Mouse (Mus musculus) CH12.LX (cell line): ENCODE data around the gene Rcc1l. TPM values are rescaled to one million over a fixed set of nuclear protein-coding genes. Genes with fewer than 3 reads are reported as not detected.

Experiments
- DNase-seq: peaks from one replicate; pipeline ENCODE4 v3.0.0-alpha.2; 2013; ENCODE audit errors: extremely low read depth
- H3K27ac ChIP-seq: 2 replicates; pipeline ENCODE4 v1.5.1; 2012; ENCODE audit warnings: low read depth, mild to moderate bottlenecking, control low read depth, moderate library complexity; ENCODE audit not compliant: insufficient read depth
- H3K27me3 ChIP-seq: replicated peaks from 2 replicates; pipeline ENCODE3; 2012; ENCODE audit warnings: inconsistent platforms
- H3K36me3 ChIP-seq, 2 experiments: replicated peaks in 1 of 2; 2 replicates each; pipeline versions ENCODE3 to v1.6.1; 2012; ENCODE audit warnings: inconsistent platforms in 1 of 2, low read length in 1 of 2, mild to moderate bottlenecking in 1 of 2, mixed read lengths in 1 of 2, moderate library complexity in 1 of 2; ENCODE audit not compliant: control insufficient read depth in 1 of 2, insufficient read depth in 1 of 2
- H3K4me1 ChIP-seq, 2 experiments: 2 replicates each; pipeline ENCODE4 v1.6.1; 2012; ENCODE audit warnings: inconsistent platforms in 1 of 2, moderate library complexity in 1 of 2; ENCODE audit not compliant: insufficient read depth in 2 of 2, control insufficient read depth in 1 of 2
- H3K4me2 ChIP-seq: 2 replicates; pipeline ENCODE4 v1.6.1; 2012; ENCODE audit warnings: low read depth, mild to moderate bottlenecking, control low read depth; ENCODE audit not compliant: poor library complexity, insufficient read depth, severe bottlenecking
- H3K4me3 ChIP-seq, 3 experiments: fragments of 150-350 bp in 1 of 3; sonication (generic) in 1 of 3; replicated peaks in 1 of 3; 2 replicates each; pipeline versions ENCODE3 to v1.5.1; 2011 to 2012; ENCODE audit warnings: low read depth in 2 of 3, low read length in 2 of 3, mild to moderate bottlenecking in 2 of 3, moderate library complexity in 2 of 3, control low read depth in 1 of 3, improper control_type of control experiment in 1 of 3, inconsistent platforms in 1 of 3, mixed read lengths in 1 of 3; ENCODE audit not compliant: poor library complexity in 1 of 3
- H3K79me2 ChIP-seq: replicated peaks from 2 replicates; pipeline ENCODE4 v1.6.1; 2012; ENCODE audit warnings: mild to moderate bottlenecking, moderate library complexity; ENCODE audit not compliant: control insufficient read depth, poor library complexity, insufficient read depth, severe bottlenecking; ENCODE audit errors: extremely low read depth
- H3K9ac ChIP-seq: 2 replicates; pipeline ENCODE4 v1.6.1; 2012; ENCODE audit warnings: low read depth, mild to moderate bottlenecking, control low read depth, moderate library complexity; ENCODE audit not compliant: insufficient read depth
- H3K9me3 ChIP-seq: replicated peaks from 2 replicates; pipeline ENCODE3; 2012; ENCODE audit warnings: low read length, inconsistent platforms, mixed read lengths
- BHLHE40 ChIP-seq: IDR thresholded peaks from 2 replicates; pipeline ENCODE4 v1.6.1; 2011; ENCODE audit warnings: mild to moderate bottlenecking, low read depth, low read length, improper control_type of control experiment
- CHD1 ChIP-seq: IDR thresholded peaks from 2 replicates; pipeline ENCODE4 v1.6.1; 2012; ENCODE audit warnings: low read depth, low read length, improper control_type of control experiment, inconsistent platforms
- CHD2 ChIP-seq: IDR thresholded peaks from 2 replicates; pipeline ENCODE4 v1.6.1; 2011; ENCODE audit warnings: low read length, improper control_type of control experiment
- CTCF ChIP-seq, 2 experiments: IDR thresholded peaks in 1 of 2; conservative IDR thresholded peaks in 1 of 2; 2 replicates each; pipeline ENCODE4 v1.5.1; 2011 to 2012; ENCODE audit warnings: low read depth in 2 of 2, low read length in 2 of 2, improper control_type of control experiment in 1 of 2, inconsistent platforms in 1 of 2, mild to moderate bottlenecking in 1 of 2, moderate library complexity in 1 of 2
- ELF1 ChIP-seq: IDR thresholded peaks from 2 replicates; pipeline ENCODE4 v1.6.1; 2014; ENCODE audit warnings: low read depth, mild to moderate bottlenecking, inconsistent platforms, low read length, improper control_type of control experiment
- EP300 ChIP-seq: IDR thresholded peaks from 2 replicates; pipeline ENCODE4 v1.6.1; 2011; ENCODE audit warnings: low read length, improper control_type of control experiment
- GABPA ChIP-seq: IDR thresholded peaks from 2 replicates; pipeline ENCODE4 v1.6.1; 2012; ENCODE audit warnings: low read depth, low read length, improper control_type of control experiment, inconsistent platforms; ENCODE audit not compliant: insufficient replicate concordance
- IRF4 ChIP-seq: IDR thresholded peaks from 2 replicates; pipeline ENCODE4 v1.6.1; 2014; ENCODE audit warnings: low read depth, mild to moderate bottlenecking, inconsistent platforms, low read length, improper control_type of control experiment
- JUN ChIP-seq: IDR thresholded peaks from 2 replicates; pipeline ENCODE4 v1.6.1; 2011; ENCODE audit warnings: low read depth, mild to moderate bottlenecking, low read length, improper control_type of control experiment, moderate library complexity; ENCODE audit not compliant: insufficient read depth
- JUND ChIP-seq: conservative IDR thresholded peaks from 2 replicates; pipeline ENCODE4 v1.6.1; 2011; ENCODE audit warnings: low read depth, low read length, improper control_type of control experiment
- KAT2A ChIP-seq: IDR thresholded peaks from 2 replicates; pipeline ENCODE4 v1.6.1; 2012; ENCODE audit warnings: low read length, improper control_type of control experiment, inconsistent platforms; ENCODE audit not compliant: insufficient replicate concordance
- MEF2A ChIP-seq: IDR thresholded peaks from 2 replicates; pipeline ENCODE4 v1.6.1; 2014; ENCODE audit warnings: low read depth, mild to moderate bottlenecking, inconsistent platforms, low read length, improper control_type of control experiment, borderline replicate concordance
- MXI1 ChIP-seq: IDR thresholded peaks from 2 replicates; pipeline ENCODE4 v1.6.1; 2011; ENCODE audit warnings: mild to moderate bottlenecking, low read depth, low read length, improper control_type of control experiment
- NRF1 ChIP-seq: IDR thresholded peaks from 2 replicates; pipeline ENCODE4 v1.6.1; 2014; ENCODE audit warnings: low read depth, mild to moderate bottlenecking, inconsistent platforms, low read length, improper control_type of control experiment, moderate library complexity
- PAX5 ChIP-seq: IDR thresholded peaks from 2 replicates; pipeline ENCODE4 v1.6.1; 2012; ENCODE audit warnings: low read length, inconsistent platforms, mixed read lengths
- POLR2A ChIP-seq: IDR thresholded peaks from 2 replicates; pipeline ENCODE4 v1.6.1; 2011; ENCODE audit warnings: low read depth, mild to moderate bottlenecking, improper control_type of control experiment, low read length
- POLR2AphosphoS2 ChIP-seq: IDR thresholded peaks from 2 replicates; pipeline ENCODE4 v1.6.1; 2011; ENCODE audit warnings: low read depth, low read length, improper control_type of control experiment
- RAD21 ChIP-seq: IDR thresholded peaks from 2 replicates; pipeline ENCODE4 v1.6.1; 2011; ENCODE audit warnings: low read depth, mild to moderate bottlenecking, low read length, improper control_type of control experiment, moderate library complexity
- SIN3A ChIP-seq: IDR thresholded peaks from 2 replicates; pipeline ENCODE4 v1.6.1; 2012; ENCODE audit warnings: low read length, improper control_type of control experiment, inconsistent platforms
- TCF12 ChIP-seq: IDR thresholded peaks from 2 replicates; pipeline ENCODE4 v1.6.1; 2014; ENCODE audit warnings: low read depth, mild to moderate bottlenecking, inconsistent platforms, low read length, improper control_type of control experiment
- USF1 ChIP-seq: IDR thresholded peaks from 2 replicates; pipeline ENCODE4 v1.6.1; 2014; ENCODE audit warnings: low read depth, mild to moderate bottlenecking, inconsistent platforms, low read length, improper control_type of control experiment
- ZC3H11A ChIP-seq: IDR thresholded peaks from 2 replicates; pipeline ENCODE4 v1.6.1; 2012; ENCODE audit warnings: low read depth, mild to moderate bottlenecking, inconsistent platforms, low read length, improper control_type of control experiment
- ZKSCAN1 ChIP-seq: IDR thresholded peaks from 2 replicates; pipeline ENCODE4 v1.6.1; 2012; ENCODE audit warnings: low read depth, inconsistent platforms, low read length, improper control_type of control experiment, borderline replicate concordance
- ZMIZ1 ChIP-seq: IDR thresholded peaks from 2 replicates; pipeline ENCODE4 v1.6.1; 2012; ENCODE audit warnings: low read depth, mild to moderate bottlenecking, inconsistent platforms, low read length, improper control_type of control experiment
- ZNF384 ChIP-seq: IDR thresholded peaks from 2 replicates; pipeline ENCODE4 v1.6.1; 2012; ENCODE audit warnings: low read depth, low read length, improper control_type of control experiment, inconsistent platforms
- dilution Hi-C: fragments of 300-500 bp; cut with MboI; formaldehyde crosslinking; loops from 2 replicates; pipeline ENCODE4 v1.14.3; 2020; ENCODE audit warnings: low sequenced_read_pairs; ENCODE audit not compliant: extremely low pct_unique_long_range_greater_than_20kb, extremely low pct_ligation_motif_present
- in situ Hi-C: fragments of 300-500 bp; cut with MboI; formaldehyde crosslinking; loops from 3 replicates; pipeline ENCODE4 v1.14.3; 2019; ENCODE audit warnings: low sequenced_read_pairs, low pct_ligation_motif_present, low pct_unique_long_range_greater_than_20kb, mixed read lengths
- polyA plus RNA-seq: library from polyadenylated mRNA; unstranded; fragments of >175 nt; gene quantifications from 2 replicates; pipeline ENCODE4 v1.2.1, GENCODE M21; 2012; ENCODE audit warnings: low read depth; ENCODE audit not compliant: insufficient read length
- total RNA-seq, 2 experiments: library from RNA; depleted of rRNA; stranded (reverse); fragments of 300-350 nt in 1 of 2; fragments of >200 nt in 1 of 2; gene quantifications; 2 replicates each; pipeline ENCODE4 v1.2.3; 2012 to 2014

Gene Rcc1l
- total and polyA plus RNA-seq, 3 experiments = 24.6 to 42.7 (median 31.0) TPM

GRCm38 (mm10) chr5:134131586-134131985, 45.0 kb downstream of the Rcc1l start:
- H3K36me3 ChIP-seq = peaks cover 5 to 30% of the 10 kb centered on the region in 2 experiments
- dilution Hi-C loops = no loop called here
- no peak for DNase-seq
- no peak overlapping the region for H3K9ac ChIP-seq
- H3K9me3 ChIP-seq = peaks cover 18% of the 10 kb centered on the region
- H3K79me2 ChIP-seq = no peaks in the 10 kb centered on the region
- in situ Hi-C loops = no loop called here
- H3K4me2 ChIP-seq = no peak overlapping the region
- peaks cover 9 to 25% of the 10 kb centered on the region in 2 experiments for H3K4me1 ChIP-seq
- H3K27me3 ChIP-seq = no peaks in the 10 kb centered on the region
- TF ChIP-seq IRF4 (0 out of 2 replicates have a peak, but pooled peaks have one; percentile 34), CHD2 (no peak)
- TF ChIP-seq, all 38 proteins: peak for 1
- Histone ChIP-seq H3K4me3 (no peak overlapping the region), H3K27ac (no peak overlapping the region)

GRCm38 (mm10) chr5:134126232-134126631, 50.3 kb downstream of the Rcc1l start:
- Histone ChIP-seq H3K4me1 (peaks cover 14 to 54% of the 10 kb centered on the region in 2 experiments), H3K4me3 (no peak overlapping the region), H3K4me2 (no peak overlapping the region), H3K27me3 (no peaks in the 10 kb centered on the region), H3K27ac (no peak overlapping the region), H3K9me3 (peaks cover 7% of the 10 kb centered on the region), H3K79me2 (no peaks in the 10 kb centered on the region), H3K36me3 (peaks cover 0 to 12% of the 10 kb centered on the region in 2 experiments), H3K9ac (no peak overlapping the region)
- in situ Hi-C loops (no loop called here), dilution Hi-C loops (no loop called here)
- TF ChIP-seq NRF1 (no peak), BHLHE40 (no peak), ZKSCAN1 (no peak), GABPA (no peak), EP300 (no peak), POLR2AphosphoS2 (no peak), SIN3A (no peak), USF1 (no peak), CHD2 (no peak), ELF1 (no peak), ZC3H11A (no peak)
- DNase-seq = no peak

DNA sequence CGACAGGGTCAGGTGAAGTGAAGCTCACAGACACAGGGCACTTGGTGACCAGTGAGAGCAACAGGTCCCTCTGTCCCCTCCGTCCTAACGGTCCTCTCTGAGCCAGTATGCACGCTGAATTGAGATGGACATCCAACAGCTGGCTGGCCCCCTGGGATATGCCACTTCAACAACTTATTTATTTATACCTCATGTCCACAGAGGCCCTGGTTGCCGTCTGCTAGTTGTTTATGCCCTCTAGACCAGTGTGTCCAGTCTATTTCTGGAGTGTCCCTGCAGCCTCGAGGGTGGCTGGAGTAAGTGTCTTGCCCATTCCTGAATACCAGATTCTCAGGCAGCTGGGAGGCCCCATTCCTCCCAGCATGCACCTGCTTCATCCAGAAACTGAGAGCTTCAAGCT, 52.7 kb downstream of the Rcc1l start:
- dilution Hi-C loops (no loop called here), in situ Hi-C loops (no loop called here)
- DNase-seq = no peak

More for the DNA sequence above, 52.7 kb downstream of the Rcc1l start:
- peaks cover 14 to 59% of the 10 kb centered on the region in 2 experiments for H3K4me1 ChIP-seq
- H3K9me3 ChIP-seq = peaks cover 7% of the 10 kb centered on the region
- no peak overlapping the region for H3K4me2 ChIP-seq
- no peaks in the 10 kb centered on the region for H3K79me2 ChIP-seq
- H3K36me3 ChIP-seq = peaks cover 0 to 13% of the 10 kb centered on the region in 2 experiments
- TF ChIP-seq ZC3H11A (no peak), JUN (no peak), USF1 (no peak), JUND (no peak), CTCF (conservative IDR thresholded peaks at IDR 0.05 in 1 of 2, IDR thresholded peaks at IDR 0.05 in 1 of 2; ENCODE audit: low read depth in 2 of 2, low read length in 2 of 2) (no peak), CHD1 (no peak), NRF1 (no peak), POLR2A (no peak), EP300 (no peak), SIN3A (no peak), MXI1 (no peak), ZMIZ1 (no peak), IRF4 (no peak), MEF2A (no peak), TCF12 (no peak), KAT2A (no peak), RAD21 (no peak), ZNF384 (no peak), PAX5 (no peak), BHLHE40 (no peak)
- no peak overlapping the region for H3K9ac ChIP-seq
- no peak overlapping the region for H3K4me3 ChIP-seq
- H3K27ac ChIP-seq = no peak overlapping the region
- H3K27me3 ChIP-seq = no peaks in the 10 kb centered on the region
